Mouse (Mus musculus): ENCODE measurements at regions not wholly inside any gene's neighbourhood (a gene's known extent, or its start where the extent isn't known, plus 50 kb on each side); places are given as distances from the start of the nearest gene placed in this dataset.

GRCm38 (mm10) chr2:50805645-50806044 is 343.3 kb downstream of the Rnd3 start:
- H3K27ac ChIP-seq (ENCODE audit: low read length): no peak overlapping the region
- H3K36me3 ChIP-seq (ENCODE audit: insufficient read depth, low read length): no peaks in the 10 kb centered on the region
- H3K4me1 ChIP-seq (ENCODE audit: insufficient read depth, low read depth, low read length): no peaks in the 10 kb centered on the region
- no peaks in the 10 kb centered on the region for H3K27me3 ChIP-seq (replicated peaks; ENCODE audit: insufficient read depth, low read length)
- H3K4me3 ChIP-seq (ENCODE audit: low read depth, low read length): no peak overlapping the region
- 80% methylated on average over 3 of the region's 3 CpGs for WGBS
- H3K9ac ChIP-seq (replicated peaks; ENCODE audit: low read depth): no peak overlapping the region
- no peak for ATAC-seq
- H3K4me2 ChIP-seq (replicated peaks; ENCODE audit: low read depth, low read length): no peak overlapping the region
- H3K9me3 ChIP-seq (ENCODE audit: low read length): no peaks in the 10 kb centered on the region
- TF ChIP-seq EP300 (IDR thresholded peaks at IDR 0.05) (no peak), CTCF (IDR thresholded peaks at IDR 0.05) (no peak)
- no peak for DNase-seq (ENCODE audit: low spot score)

DNA sequence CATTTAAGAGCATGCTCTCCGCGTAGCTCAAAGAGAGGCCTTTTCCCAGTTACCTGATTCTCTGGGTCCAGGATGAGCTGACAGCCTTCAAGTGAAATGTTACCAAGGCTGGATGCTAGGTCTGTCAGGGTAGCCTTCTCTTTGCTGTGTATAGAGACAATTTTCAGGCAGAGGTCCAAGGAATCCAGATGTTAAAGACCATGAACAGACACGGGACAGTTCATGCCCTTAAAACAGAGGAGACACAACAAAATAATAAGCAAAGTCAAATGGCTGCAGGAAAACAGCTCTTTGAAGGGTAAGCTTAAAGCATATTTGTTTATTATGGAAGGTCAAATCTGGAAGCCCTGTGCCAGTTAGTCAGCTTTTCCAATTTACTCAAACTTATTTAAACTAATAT is 352.8 kb downstream of the Rnd3 start:
- no peaks in the 10 kb centered on the region for H3K36me3 ChIP-seq (ENCODE audit: insufficient read depth, low read length)
- no peaks in the 10 kb centered on the region for H3K4me1 ChIP-seq (ENCODE audit: insufficient read depth, low read depth, low read length)
- TF ChIP-seq CTCF (IDR thresholded peaks at IDR 0.05) (no peak), EP300 (IDR thresholded peaks at IDR 0.05) (no peak)
- DNase-seq (ENCODE audit: low spot score): no peak
- ATAC-seq: no peak
- no peak overlapping the region for H3K4me2 ChIP-seq (replicated peaks; ENCODE audit: low read depth, low read length)
- no peak overlapping the region for H3K9ac ChIP-seq (replicated peaks; ENCODE audit: low read depth)
- H3K27ac ChIP-seq (ENCODE audit: low read length): no peak overlapping the region
- WGBS: 71% methylated on average over 3 of the region's 3 CpGs
- no peaks in the 10 kb centered on the region for H3K9me3 ChIP-seq (ENCODE audit: low read length)
- H3K27me3 ChIP-seq (replicated peaks; ENCODE audit: insufficient read depth, low read length): no peaks in the 10 kb centered on the region
- no peak overlapping the region for H3K4me3 ChIP-seq (ENCODE audit: low read depth, low read length)

- TF ChIP-seq EP300 (IDR thresholded peaks at IDR 0.05): peak; percentile 45
- no peak for TF ChIP-seq CTCF (IDR thresholded peaks at IDR 0.05)
- WGBS: 68% methylated on average over 2 of the region's 2 CpGs
- no peak overlapping the region for H3K4me3 ChIP-seq (ENCODE audit: low read depth, low read length)
- no peaks in the 10 kb centered on the region for H3K27me3 ChIP-seq (replicated peaks; ENCODE audit: insufficient read depth, low read length)
- no peak overlapping the region for H3K4me2 ChIP-seq (replicated peaks; ENCODE audit: low read depth, low read length)
- DNase-seq (ENCODE audit: low spot score): peak; percentile 72
- peak; percentile 67 for ATAC-seq
- no peaks in the 10 kb centered on the region for H3K9me3 ChIP-seq (ENCODE audit: low read length)
- no peak overlapping the region for H3K9ac ChIP-seq (replicated peaks; ENCODE audit: low read depth)
- no peaks in the 10 kb centered on the region for H3K4me1 ChIP-seq (ENCODE audit: insufficient read depth, low read depth, low read length)
- no peaks in the 10 kb centered on the region for H3K36me3 ChIP-seq (ENCODE audit: insufficient read depth, low read length)
- H3K27ac ChIP-seq (ENCODE audit: low read length): no peak overlapping the region
These were observed 355.3 kb downstream of the Rnd3 start for GRCm38 (mm10) chr2:50793616-50794015.

DNA sequence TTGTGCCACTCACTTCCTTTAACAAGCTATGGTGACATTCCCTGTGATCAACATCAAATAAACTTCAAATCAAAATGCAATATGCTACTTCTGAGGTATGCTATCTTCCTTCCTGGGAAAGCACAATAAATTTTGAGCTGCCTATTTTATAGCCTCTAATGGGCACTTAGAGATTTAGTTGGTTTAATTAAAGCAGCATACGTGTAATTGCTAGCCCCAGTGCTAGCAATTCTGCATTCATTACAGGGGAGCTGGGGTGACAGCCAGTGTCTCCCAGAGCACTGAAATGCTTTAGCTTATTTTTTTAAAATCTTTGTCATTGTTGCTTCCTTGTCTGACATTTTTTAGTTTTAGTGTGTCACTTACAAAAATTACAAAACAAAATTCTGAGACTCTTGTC is 355.8 kb downstream of the Rnd3 start:
- H3K4me1 ChIP-seq (ENCODE audit: insufficient read depth, low read depth, low read length): no peaks in the 10 kb centered on the region
- H3K9me3 ChIP-seq (ENCODE audit: low read length): no peaks in the 10 kb centered on the region
- no peak overlapping the region for H3K4me3 ChIP-seq (ENCODE audit: low read depth, low read length)
- no peaks in the 10 kb centered on the region for H3K27me3 ChIP-seq (replicated peaks; ENCODE audit: insufficient read depth, low read length)
- WGBS: 98% methylated on average over 1 of the region's 1 CpGs
- DNase-seq (ENCODE audit: low spot score) (no peak), ATAC-seq (no peak)
- H3K36me3 ChIP-seq (ENCODE audit: insufficient read depth, low read length): no peaks in the 10 kb centered on the region
- TF ChIP-seq EP300 (IDR thresholded peaks at IDR 0.05) (no peak), CTCF (IDR thresholded peaks at IDR 0.05) (no peak)
- H3K4me2 ChIP-seq (replicated peaks; ENCODE audit: low read depth, low read length): no peak overlapping the region
- no peak overlapping the region for H3K9ac ChIP-seq (replicated peaks; ENCODE audit: low read depth)
- H3K27ac ChIP-seq (ENCODE audit: low read length): no peak overlapping the region

GRCm38 (mm10) chr2:50789051-50789651 is 359.8 kb downstream of the Rnd3 start:
- Histone ChIP-seq H3K27ac (ENCODE audit: low read length) (0 out of 2 replicates have a peak overlapping the region, but pooled peaks have one; percentile 20), H3K36me3 (ENCODE audit: insufficient read depth, low read length) (no peaks in the 10 kb centered on the region), H3K4me3 (ENCODE audit: low read depth, low read length) (peak overlapping the region; percentile 8; the same call in 1 of the 2 replicates), H3K9me3 (ENCODE audit: low read length) (no peaks in the 10 kb centered on the region), H3K9ac (replicated peaks; ENCODE audit: low read depth) (no peak overlapping the region), H3K4me1 (ENCODE audit: insufficient read depth, low read depth, low read length) (no peaks in the 10 kb centered on the region), H3K27me3 (replicated peaks; ENCODE audit: insufficient read depth, low read length) (no peaks in the 10 kb centered on the region), H3K4me2 (replicated peaks; ENCODE audit: low read depth, low read length) (peak overlapping the region; percentile 34; the same call in 1 of the 2 replicates)
- ATAC-seq: peak; percentile 69
- peak; percentile 77 for DNase-seq (ENCODE audit: low spot score)
- WGBS: 43% methylated on average over 4 of the region's 4 CpGs
- peak; percentile 72 for TF ChIP-seq EP300 (IDR thresholded peaks at IDR 0.05)
- TF ChIP-seq CTCF (IDR thresholded peaks at IDR 0.05): no peak

- ATAC-seq (no peak), DNase-seq (ENCODE audit: low spot score) (peak; percentile 37)
- Histone ChIP-seq H3K9me3 (ENCODE audit: low read length) (no peaks in the 10 kb centered on the region), H3K4me2 (replicated peaks; ENCODE audit: low read depth, low read length) (no peak overlapping the region), H3K9ac (replicated peaks; ENCODE audit: low read depth) (no peak overlapping the region), H3K4me3 (ENCODE audit: low read depth, low read length) (no peak overlapping the region), H3K4me1 (ENCODE audit: insufficient read depth, low read depth, low read length) (peaks cover 6% of the 10 kb centered on the region; the same call in 1 of the 2 replicates), H3K27ac (ENCODE audit: low read length) (no peak overlapping the region), H3K27me3 (replicated peaks; ENCODE audit: insufficient read depth, low read length) (no peaks in the 10 kb centered on the region), H3K36me3 (ENCODE audit: insufficient read depth, low read length) (no peaks in the 10 kb centered on the region)
- TF ChIP-seq EP300 (IDR thresholded peaks at IDR 0.05): no peak
- TF ChIP-seq CTCF (IDR thresholded peaks at IDR 0.05): no peak
- WGBS: 46% methylated on average over 8 of the region's 8 CpGs
These were observed 376.8 kb downstream of the Rnd3 start for GRCm38 (mm10) chr2:50772101-50772500.

All from lung, postnatal 0 days (tissue).